In genomic region chr6:38434055-38435023, GRCm38 (mm10) we compare ENCODE assay signal across 8 mouse cellular contexts. TPM values are rescaled to one million over a fixed set of nuclear protein-coding genes. Genes with fewer than 3 reads are reported as not detected.
DNase-seq lines count a peak whose midpoint lies in the region; ATAC-seq and TF ChIP-seq lines count a peak whose summit lies in the region.

No protein-coding gene starts in this region.

- WGBS in forebrain, embryonic 11.5 days, result under 1% methylated on average over 87 of the region's 118 CpGs
- WGBS in heart, postnatal 0 days, result under 1% methylated on average over 95 of the region's 118 CpGs
- WGBS in liver, embryonic 14.5 days (ENCODE audit: insufficient replicate concordance), result under 1% methylated on average over 117 of the region's 118 CpGs
- WGBS in neural tube, embryonic 12.5 days, result under 1% methylated on average over 109 of the region's 118 CpGs
- WGBS in stomach, postnatal 0 days, result under 1% methylated on average over 62 of the region's 118 CpGs

- H3K4me2 ChIP-seq in forebrain, embryonic 11.5 days (ENCODE audit: low read depth, low read length, severe bottlenecking), result peak overlapping the region; percentile 68
- peak overlapping the region; percentile 97 for H3K4me2 ChIP-seq in heart, postnatal 0 days (ENCODE audit: low read depth, low read length)
- peak overlapping the region; percentile 88 for H3K4me2 ChIP-seq in liver, embryonic 14.5 days (ENCODE audit: low read depth)
- H3K4me2 ChIP-seq in neural tube, embryonic 12.5 days (replicated peaks), result peak overlapping the region; percentile 83
- H3K4me2 ChIP-seq in stomach, postnatal 0 days (replicated peaks; ENCODE audit: low read depth), result peak overlapping the region; percentile 76

- TF ChIP-seq EP300 in ES-Bruce4 (IDR thresholded peaks at IDR 0.05; ENCODE audit: insufficient read depth, low read depth, low read length), result no peak
- TF ChIP-seq EP300 in heart, postnatal 0 days (IDR thresholded peaks at IDR 0.05; ENCODE audit: low read depth), result no peak
- no peak for TF ChIP-seq EP300 in liver, embryonic 14.5 days (IDR thresholded peaks at IDR 0.05; ENCODE audit: low read depth)
- TF ChIP-seq EP300 in stomach, postnatal 0 days (optimal IDR thresholded peaks at IDR 0.05), result no peak

- no peak overlapping the region for H3K27ac ChIP-seq in ES-Bruce4 (ENCODE audit: insufficient read depth, low read length)
- peak overlapping the region; percentile 95 for H3K27ac ChIP-seq in forebrain, embryonic 11.5 days (ENCODE audit: low read depth, low read length)
- H3K27ac ChIP-seq in heart, postnatal 0 days (ENCODE audit: low read depth), result peak overlapping the region; percentile 98
- peak overlapping the region; percentile 83 for H3K27ac ChIP-seq in liver, embryonic 14.5 days
- peak overlapping the region; percentile 97 for H3K27ac ChIP-seq in neural tube, embryonic 12.5 days
- H3K27ac ChIP-seq in stomach, postnatal 0 days (replicated peaks), result peak overlapping the region; percentile 99

- no peaks in the 10 kb centered on the region for H3K36me3 ChIP-seq in ES-Bruce4 (ENCODE audit: control insufficient read depth, insufficient read depth, low read length, poor library complexity, severe bottlenecking)
- H3K36me3 ChIP-seq in forebrain, embryonic 11.5 days (ENCODE audit: control insufficient read depth, insufficient read depth, low read length), result no peaks in the 10 kb centered on the region
- H3K36me3 ChIP-seq in heart, postnatal 0 days (replicated peaks; ENCODE audit: control insufficient read depth, insufficient read depth, low read length), result no peaks in the 10 kb centered on the region
- H3K36me3 ChIP-seq in liver, embryonic 14.5 days (replicated peaks; ENCODE audit: control insufficient read depth, insufficient read depth, low read depth), result no peaks in the 10 kb centered on the region
- no peaks in the 10 kb centered on the region for H3K36me3 ChIP-seq in neural tube, embryonic 12.5 days
- no peaks in the 10 kb centered on the region for H3K36me3 ChIP-seq in stomach, postnatal 0 days (ENCODE audit: control insufficient read depth, insufficient read depth, low read length)

- H3K9me3 ChIP-seq in ES-Bruce4 (replicated peaks; ENCODE audit: control insufficient read depth, insufficient read depth, low read length, poor library complexity, severe bottlenecking), result no peaks in the 10 kb centered on the region
- H3K9me3 ChIP-seq in forebrain, embryonic 11.5 days (ENCODE audit: control insufficient read depth, low read length), result no peaks in the 10 kb centered on the region
- H3K9me3 ChIP-seq in heart, postnatal 0 days (replicated peaks; ENCODE audit: control insufficient read depth, low read length), result no peaks in the 10 kb centered on the region
- H3K9me3 ChIP-seq in liver, embryonic 14.5 days (ENCODE audit: control insufficient read depth, low read length), result no peaks in the 10 kb centered on the region
- no peaks in the 10 kb centered on the region for H3K9me3 ChIP-seq in neural tube, embryonic 12.5 days
- no peaks in the 10 kb centered on the region for H3K9me3 ChIP-seq in stomach, postnatal 0 days (ENCODE audit: control insufficient read depth, low read length)

- peak overlapping the region; percentile 60 for H3K9ac ChIP-seq in ES-Bruce4 (ENCODE audit: low read depth, poor library complexity, severe bottlenecking)
- H3K9ac ChIP-seq in forebrain, embryonic 11.5 days (ENCODE audit: low read length), result peak overlapping the region; percentile 91
- H3K9ac ChIP-seq in heart, postnatal 0 days (replicated peaks; ENCODE audit: low read depth, low read length), result peak overlapping the region; percentile 88
- H3K9ac ChIP-seq in liver, embryonic 14.5 days (replicated peaks), result peak overlapping the region; percentile 82
- peak overlapping the region; percentile 97 for H3K9ac ChIP-seq in neural tube, embryonic 12.5 days
- H3K9ac ChIP-seq in stomach, postnatal 0 days (ENCODE audit: low read length), result peak overlapping the region; percentile 92

- H3K27me3 ChIP-seq in ES-Bruce4 (ENCODE audit: control insufficient read depth, insufficient read depth, low read length, poor library complexity, severe bottlenecking), result no peaks in the 10 kb centered on the region
- no peaks in the 10 kb centered on the region for H3K27me3 ChIP-seq in forebrain, embryonic 11.5 days (ENCODE audit: control insufficient read depth, insufficient read depth, low read length)
- no peaks in the 10 kb centered on the region for H3K27me3 ChIP-seq in heart, postnatal 0 days (ENCODE audit: control insufficient read depth, insufficient read depth, low read length)
- no peaks in the 10 kb centered on the region for H3K27me3 ChIP-seq in liver, embryonic 14.5 days (ENCODE audit: control insufficient read depth, insufficient read depth, low read length)
- H3K27me3 ChIP-seq in neural tube, embryonic 12.5 days (replicated peaks), result no peaks in the 10 kb centered on the region
- H3K27me3 ChIP-seq in stomach, postnatal 0 days (ENCODE audit: control insufficient read depth, insufficient read depth, low read length), result no peaks in the 10 kb centered on the region

- no peak for TF ChIP-seq CTCF in ES-Bruce4 (IDR thresholded peaks at IDR 0.05; ENCODE audit: low read depth, low read length)
- no peak for TF ChIP-seq CTCF in heart, postnatal 0 days (IDR thresholded peaks at IDR 0.05; ENCODE audit: low read depth)
- no peak for TF ChIP-seq CTCF in liver, embryonic 14.5 days (IDR thresholded peaks at IDR 0.05; ENCODE audit: low read depth)
- no peak for TF ChIP-seq CTCF in stomach, postnatal 0 days (IDR thresholded peaks at IDR 0.05; ENCODE audit: low read depth)

- peak; percentile 58 for DNase-seq in c-Kit-positive CD71-positive TER-119-negative erythroid progenitor cells, embryonic 14.5 days (ENCODE audit: low read depth)
- peak; percentile 75 for DNase-seq in forebrain, embryonic 11.5 days (ENCODE audit: low spot score)
- DNase-seq in heart, postnatal 0 days (ENCODE audit: low spot score), result peak; percentile 49
- peak; percentile 66 to 80 for DNase-seq in kidney, postnatal 4 days
- peak; percentile 42 to 50 (median 45) for DNase-seq in liver, embryonic 14.5 days (ENCODE audit: low read depth in 3 of 3, low spot score in 3 of 3)
- DNase-seq in stomach, postnatal 0 days (ENCODE audit: low spot score), result peak; percentile 65

- H3K4me3 ChIP-seq in ES-Bruce4 (ENCODE audit: low read depth, low read length), result peak overlapping the region; percentile 62
- H3K4me3 ChIP-seq in forebrain, embryonic 11.5 days (ENCODE audit: low read depth, low read length), result peak overlapping the region; percentile 99
- H3K4me3 ChIP-seq in heart, postnatal 0 days (ENCODE audit: low read depth, low read length), result peak overlapping the region; percentile 97
- H3K4me3 ChIP-seq in liver, embryonic 14.5 days (ENCODE audit: insufficient read depth in 1 of 2, low read depth in 2 of 2, low read length in 2 of 2), result peak overlapping the region; percentile 87 to 90
- H3K4me3 ChIP-seq in neural tube, embryonic 12.5 days, result peak overlapping the region; percentile 98
- peak overlapping the region; percentile 79 for H3K4me3 ChIP-seq in stomach, postnatal 0 days (ENCODE audit: low read depth, low read length)

- H3K4me1 ChIP-seq in ES-Bruce4 (ENCODE audit: control insufficient read depth, insufficient read depth, low read length), result no peaks in the 10 kb centered on the region
- H3K4me1 ChIP-seq in forebrain, embryonic 11.5 days (replicated peaks; ENCODE audit: control insufficient read depth, insufficient read depth, low read length), result 0 out of 2 replicates have a peak, but pooled peaks cover 1% of the 10 kb centered on the region
- H3K4me1 ChIP-seq in heart, postnatal 0 days (ENCODE audit: control insufficient read depth, insufficient read depth), result peaks cover 13% of the 10 kb centered on the region
- peaks cover 4 to 6% of the 10 kb centered on the region in 2 experiments; a peak in 3 of 4 replicates for H3K4me1 ChIP-seq in liver, embryonic 14.5 days (replicated peaks; ENCODE audit: control insufficient read depth in 2 of 2, insufficient read depth in 2 of 2, low read length in 1 of 2)
- H3K4me1 ChIP-seq in neural tube, embryonic 12.5 days, result peaks cover 11% of the 10 kb centered on the region
- H3K4me1 ChIP-seq in stomach, postnatal 0 days (replicated peaks; ENCODE audit: control insufficient read depth, insufficient read depth), result no peaks in the 10 kb centered on the region

- no peak for TF ChIP-seq POLR2A in ES-Bruce4 (IDR thresholded peaks at IDR 0.05; ENCODE audit: insufficient read depth, low read length)

- ATAC-seq in forebrain, embryonic 11.5 days (replicated peaks; ENCODE audit: low FRiP score), result peak; percentile 82
- peak; percentile 82 for ATAC-seq in heart, postnatal 0 days (ENCODE audit: insufficient read depth, low read depth)
- peak; percentile 69 for ATAC-seq in liver, embryonic 14.5 days (ENCODE audit: insufficient read depth)
- ATAC-seq in neural tube, embryonic 12.5 days (ENCODE audit: low FRiP score, low read depth), result peak; percentile 81
- peak; percentile 81 for ATAC-seq in stomach, postnatal 0 days (ENCODE audit: low FRiP score, low TSS enrichment)

RNA-seq across cellular contexts. Expression of gene Ubn2, which starts 0.6 kb away (rescaled TPM):
- polyA plus RNA-seq in ES-Bruce4 (2011; ENCODE audit: insufficient read depth, insufficient read length, low read depth, missing spikeins), result 37.4 and 39.4 TPM in 2 replicates
- 20.5 and 27.1 TPM in 2 replicates for polyA plus RNA-seq in forebrain, embryonic 11.5 days (2014; fragmentation: Nextera tagmentation; extraction: Ambion mirVana)
- total RNA-seq in heart, postnatal 0 days (2014; rRNA removed; ENCODE audit: low replicate concordance), result 14.6 and 16.5 TPM in 2 replicates
- polyA plus RNA-seq in heart, postnatal 0 days (2015; fragmentation: Nextera tagmentation; extraction: Ambion mirVana), result 4.8 and 4.9 TPM in 2 replicates
- polyA plus RNA-seq in liver, embryonic 14.5 days (2012; rRNA removed), result 3.6 and 4.8 TPM in 2 replicates
- polyA plus RNA-seq in liver, embryonic 14.5 days (2014; fragmentation: Nextera tagmentation; extraction: Ambion mirVana), result 3.5 and 4.1 TPM in 2 replicates
- polyA plus RNA-seq in neural tube, embryonic 12.5 days (2016; fragmentation: Nextera tagmentation; extraction: Ambion mirVana), result 30.2 and 32.8 TPM in 2 replicates
- 5.3 and 6.7 TPM in 2 replicates for polyA plus RNA-seq in stomach, postnatal 0 days (2015; fragmentation: Nextera tagmentation; extraction: Ambion mirVana)

RNA-seq across cellular contexts. Expression of gene Ttc26, which starts 53.1 kb away (rescaled TPM):
- 12.1 and 14.3 TPM in 2 replicates for polyA plus RNA-seq in ES-Bruce4 (2011; ENCODE audit: insufficient read depth, insufficient read length, low read depth, missing spikeins)
- polyA plus RNA-seq in forebrain, embryonic 11.5 days (2014; fragmentation: Nextera tagmentation; extraction: Ambion mirVana), result 13.5 and 16.5 TPM in 2 replicates
- 1.5 and 2.3 TPM in 2 replicates for total RNA-seq in heart, postnatal 0 days (2014; rRNA removed; ENCODE audit: low replicate concordance)
- polyA plus RNA-seq in heart, postnatal 0 days (2015; fragmentation: Nextera tagmentation; extraction: Ambion mirVana), result 1.00 and 1.0 TPM in 2 replicates
- polyA plus RNA-seq in liver, embryonic 14.5 days (2012; rRNA removed), result 0.18 and 0.26 TPM in 2 replicates
- polyA plus RNA-seq in liver, embryonic 14.5 days (2014; fragmentation: Nextera tagmentation; extraction: Ambion mirVana), result 0.24 and 0.41 TPM in 2 replicates
- 10.2 and 11.7 TPM in 2 replicates for polyA plus RNA-seq in neural tube, embryonic 12.5 days (2016; fragmentation: Nextera tagmentation; extraction: Ambion mirVana)
- 1.5 TPM in 2 replicates for polyA plus RNA-seq in stomach, postnatal 0 days (2015; fragmentation: Nextera tagmentation; extraction: Ambion mirVana)
